Mouse (Mus musculus): ENCODE results near the gene Sae1. TPM values are rescaled to one million over a fixed set of nuclear protein-coding genes. Genes with fewer than 3 reads are reported as not detected.
A peak's percentile ranks its signal among the peaks of the same experiment; 100 is the strongest.
"Not testable (repeated sequence)": the region's sequence is repeated elsewhere in the genome, so short reads cannot be mapped to it uniquely, and the experiment has no call there.

Sae1 gene
- polyA plus RNA-seq, 1 experiment from 2014 or later = 282 TPM

DNA sequence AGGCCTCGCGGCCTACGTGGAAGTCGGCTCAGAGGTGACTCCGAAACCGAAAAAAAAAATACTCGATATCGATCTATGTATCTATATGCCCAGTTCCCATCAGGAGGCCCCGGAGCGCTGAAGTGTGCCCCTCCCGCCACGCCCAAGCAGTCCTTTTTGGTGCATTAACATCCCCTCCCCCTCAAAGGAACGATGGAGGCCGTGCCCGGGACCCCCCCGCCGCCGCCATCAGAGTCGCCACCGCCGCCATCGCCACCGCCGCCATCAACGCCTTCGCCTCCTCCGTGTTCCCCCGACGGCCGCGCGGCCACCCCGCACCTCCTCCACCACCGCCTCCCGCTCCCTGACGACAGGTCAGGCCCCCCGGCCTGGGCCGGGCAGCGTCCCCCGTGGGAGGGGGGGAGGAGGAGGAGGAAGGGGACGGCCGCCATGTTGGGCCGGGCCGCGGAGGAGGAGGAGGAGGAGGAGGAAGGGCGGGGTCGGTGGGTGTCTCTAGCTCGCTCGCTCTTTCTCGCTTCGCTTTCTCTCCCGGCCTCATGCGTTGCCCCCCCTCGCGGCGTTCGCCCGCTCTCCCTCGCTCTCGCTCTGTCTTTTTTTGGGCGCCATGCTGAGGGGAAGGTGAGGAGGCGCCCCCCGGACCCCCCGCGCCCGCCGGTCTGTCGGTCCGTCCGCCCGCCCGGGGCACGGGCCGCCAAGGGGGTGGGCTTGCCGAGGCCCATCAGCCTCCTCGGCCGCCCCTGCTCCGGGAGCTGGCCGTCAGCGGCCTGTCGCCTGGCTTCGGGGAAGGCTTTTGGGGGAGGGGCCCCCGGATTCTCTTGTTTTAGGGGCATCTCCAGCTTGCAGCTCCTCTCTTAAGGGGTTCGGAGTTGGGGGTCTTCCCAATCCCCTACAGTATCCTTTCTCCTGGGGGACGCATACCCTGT lies 13.3 kb upstream of the Sae1 start, which contains the start of gene Zc3h4:
Gene Zc3h4 (plus strand): TSS at position 222 of the 923 bp plus-strand sequence.
- H3K27ac ChIP-seq = peak within 1 kb of the TSS; percentile 100
- WGBS = under 1% methylated on average over 71 of the region's 85 CpGs
- H3K4me2 ChIP-seq = peak within 1 kb of the TSS; percentile 81
- H3K4me3 ChIP-seq = peak within 1 kb of the TSS; percentile 86
- peaks cover 34% of the 10 kb centered on the region for H3K4me1 ChIP-seq
- peak within 1 kb of the TSS; percentile 100 for H3K9ac ChIP-seq
- ATAC-seq (ENCODE audit: insufficient number of reproducible peaks, low FRiP score, low TSS enrichment, low read depth) = peak; percentile 53
- H3K36me3 ChIP-seq = no peaks in the 10 kb centered on the region
- no peaks in the 10 kb centered on the region for H3K27me3 ChIP-seq
- no peaks in the 10 kb centered on the region for H3K9me3 ChIP-seq

DNA sequence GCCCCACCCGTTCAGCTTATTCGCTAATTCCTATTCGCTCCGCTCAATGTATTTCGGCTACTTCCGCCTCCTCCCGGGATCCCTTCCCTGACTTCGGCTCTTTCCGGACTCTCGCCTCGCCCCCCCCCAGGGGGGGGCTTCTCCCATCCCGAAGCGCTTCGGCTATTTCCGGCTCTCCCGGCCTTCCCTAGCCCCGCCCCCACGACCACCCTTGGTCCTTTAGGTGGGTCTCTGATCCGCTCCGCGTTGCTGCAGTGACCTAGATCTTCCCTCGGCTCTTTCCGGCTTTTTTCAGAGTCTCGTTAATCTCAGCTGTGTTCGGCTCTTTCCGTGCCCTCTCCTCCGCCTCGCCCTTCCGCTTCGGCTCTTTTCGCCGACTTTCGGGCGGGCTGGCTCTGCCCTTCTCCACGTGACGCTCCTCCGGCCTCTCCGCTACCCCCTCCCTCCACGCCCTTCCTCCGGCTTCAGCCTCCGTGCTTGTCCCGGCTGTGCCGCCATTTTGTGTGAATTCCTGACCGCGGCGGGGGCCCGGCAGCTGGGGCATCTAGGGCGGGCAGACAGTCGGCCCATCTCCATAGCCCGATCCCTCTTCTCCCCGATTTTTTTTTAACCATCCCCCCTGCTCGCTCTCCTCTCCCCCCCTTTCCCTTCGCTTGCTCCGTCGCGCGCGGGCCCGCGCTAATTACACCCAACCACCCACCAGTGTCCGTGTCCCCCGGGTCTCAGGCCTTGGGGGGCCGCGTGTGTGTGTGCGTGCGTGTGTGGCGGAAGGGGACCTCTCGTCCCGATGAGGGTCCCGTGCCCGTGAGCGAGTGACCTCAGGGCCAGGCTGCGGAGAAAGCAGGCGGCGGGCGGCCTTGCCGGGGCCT lies 12.4 kb upstream of the Sae1 start:
- WGBS = under 1% methylated on average over 74 of the region's 77 CpGs
- Histone ChIP-seq H3K27ac (peak overlapping the region; percentile 100), H3K4me3 (peak overlapping the region; percentile 86), H3K9ac (peak overlapping the region; percentile 100), H3K4me2 (peak overlapping the region; percentile 81), H3K9me3 (no peaks in the 10 kb centered on the region), H3K36me3 (no peaks in the 10 kb centered on the region), H3K4me1 (peaks cover 25% of the 10 kb centered on the region), H3K27me3 (no peaks in the 10 kb centered on the region)
- ATAC-seq (ENCODE audit: insufficient number of reproducible peaks, low FRiP score, low TSS enrichment, low read depth) = peak; percentile 94

DNA sequence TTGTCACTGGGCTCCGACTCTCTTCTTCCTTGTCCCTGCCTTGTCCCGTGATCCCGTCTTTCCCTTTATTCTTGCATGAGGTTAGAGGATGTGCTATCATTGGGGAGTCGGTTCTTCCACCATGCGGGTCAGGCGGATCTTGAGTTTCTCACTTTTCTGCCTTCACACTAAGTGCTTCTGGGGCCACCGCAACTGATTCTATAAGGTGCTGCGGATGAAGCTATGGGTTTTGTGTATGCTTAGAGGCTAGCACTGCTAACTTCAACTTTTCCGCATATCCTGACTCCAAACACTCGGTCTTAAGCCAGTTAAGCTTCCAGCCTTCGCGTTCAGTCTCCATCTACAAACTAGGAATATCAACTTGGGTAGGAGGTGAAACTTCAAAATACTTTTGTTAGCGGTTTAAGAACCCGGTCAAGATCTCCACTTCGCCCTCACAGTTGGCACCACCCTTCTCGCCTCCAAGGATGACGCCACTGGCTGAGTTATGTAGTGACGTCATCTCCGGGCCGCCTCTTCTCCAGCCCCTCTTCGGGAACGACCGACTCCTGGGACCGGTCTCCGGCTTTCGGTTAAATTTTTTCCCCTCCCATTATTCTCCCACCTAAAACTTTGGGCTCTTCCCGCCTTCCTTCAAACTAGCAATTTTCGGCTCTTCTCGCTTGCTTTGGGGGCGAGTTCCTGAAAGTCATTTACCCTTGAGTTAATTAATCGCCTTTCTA lies 11.7 kb upstream of the Sae1 start:
- H3K36me3 ChIP-seq = no peaks in the 10 kb centered on the region
- H3K9ac ChIP-seq = peak overlapping the region; percentile 53
- H3K27ac ChIP-seq = peak overlapping the region; percentile 100
- ATAC-seq (ENCODE audit: insufficient number of reproducible peaks, low FRiP score, low TSS enrichment, low read depth) = peak; percentile 78
- H3K4me1 ChIP-seq = peaks cover 18% of the 10 kb centered on the region
- peak overlapping the region; percentile 81 for H3K4me2 ChIP-seq
- H3K27me3 ChIP-seq = no peaks in the 10 kb centered on the region
- WGBS = 1% methylated on average over 31 of the region's 31 CpGs
- H3K9me3 ChIP-seq = no peaks in the 10 kb centered on the region
- H3K4me3 ChIP-seq = peak overlapping the region; percentile 86

DNA sequence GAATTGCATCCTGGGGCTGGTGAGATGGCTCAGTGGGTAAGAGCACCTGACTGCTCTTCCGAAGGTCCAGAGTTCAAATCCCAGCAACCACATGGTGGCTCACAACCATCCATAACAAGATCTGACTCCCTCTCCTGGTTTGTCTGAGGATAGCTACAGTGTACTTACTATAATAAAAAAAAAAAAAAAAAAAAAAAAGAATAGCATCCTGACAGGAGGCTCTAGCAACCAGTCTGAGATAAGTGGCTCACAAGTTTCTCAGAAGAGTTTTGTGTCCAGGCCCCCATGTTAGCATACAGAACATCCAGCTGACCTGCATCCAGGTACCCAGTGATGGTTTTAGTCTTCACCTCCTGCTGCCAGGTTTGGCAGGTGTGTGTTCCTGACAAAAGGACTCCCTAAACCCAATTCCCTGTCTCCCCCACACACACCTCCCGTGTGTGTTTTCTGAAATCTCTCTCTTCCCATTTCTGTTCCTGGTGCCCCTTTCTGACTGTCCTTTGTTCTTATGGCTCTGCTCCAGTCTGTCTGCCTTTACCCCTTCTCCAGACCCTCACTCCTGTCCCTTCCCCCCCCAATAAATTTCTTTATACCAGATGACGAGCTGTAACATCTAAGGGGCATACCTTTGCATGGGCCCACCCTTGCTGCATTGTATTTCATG lies 10.9 kb upstream of the Sae1 start:
- Histone ChIP-seq H3K4me3 (peak overlapping the region; percentile 86), H3K9me3 (no peaks in the 10 kb centered on the region), H3K36me3 (no peaks in the 10 kb centered on the region), H3K27ac (peak overlapping the region; percentile 100), H3K9ac (peak overlapping the region; percentile 53), H3K4me1 (peaks cover 15% of the 10 kb centered on the region), H3K4me2 (peak overlapping the region; percentile 81), H3K27me3 (no peaks in the 10 kb centered on the region)
- ATAC-seq (ENCODE audit: insufficient number of reproducible peaks, low FRiP score, low TSS enrichment, low read depth) = no peak
- WGBS = 50% methylated on average over 3 of the region's 3 CpGs

DNA sequence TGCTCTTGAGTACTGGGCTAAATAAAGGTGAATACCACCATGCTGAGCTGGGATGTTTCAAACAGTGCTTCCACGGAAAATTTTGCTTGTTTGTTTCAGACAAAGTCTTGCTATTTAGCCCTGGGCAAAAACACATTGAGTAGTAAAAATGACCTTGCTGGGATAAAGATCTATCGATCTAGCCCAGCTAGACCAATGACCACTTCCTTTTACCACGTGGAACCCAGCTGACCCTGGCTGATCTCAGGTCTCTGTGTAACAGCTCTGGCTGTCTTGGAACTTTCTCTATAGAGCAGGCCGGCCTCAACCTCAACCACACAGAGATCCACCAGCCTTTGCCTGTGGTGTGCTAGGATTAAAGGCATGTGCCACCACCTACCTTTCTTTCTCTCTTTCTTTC lies 9.9 kb upstream of the Sae1 start:
- H3K4me3 ChIP-seq = no peak overlapping the region
- H3K36me3 ChIP-seq = no peaks in the 10 kb centered on the region
- no peak for ATAC-seq (ENCODE audit: insufficient number of reproducible peaks, low FRiP score, low TSS enrichment, low read depth)
- 74% methylated on average over 4 of the region's 4 CpGs for WGBS
- no peaks in the 10 kb centered on the region for H3K9me3 ChIP-seq
- H3K9ac ChIP-seq = no peak overlapping the region
- H3K27ac ChIP-seq = no peak overlapping the region
- H3K27me3 ChIP-seq = no peaks in the 10 kb centered on the region
- peaks cover 8% of the 10 kb centered on the region for H3K4me1 ChIP-seq
- no peak overlapping the region for H3K4me2 ChIP-seq

DNA sequence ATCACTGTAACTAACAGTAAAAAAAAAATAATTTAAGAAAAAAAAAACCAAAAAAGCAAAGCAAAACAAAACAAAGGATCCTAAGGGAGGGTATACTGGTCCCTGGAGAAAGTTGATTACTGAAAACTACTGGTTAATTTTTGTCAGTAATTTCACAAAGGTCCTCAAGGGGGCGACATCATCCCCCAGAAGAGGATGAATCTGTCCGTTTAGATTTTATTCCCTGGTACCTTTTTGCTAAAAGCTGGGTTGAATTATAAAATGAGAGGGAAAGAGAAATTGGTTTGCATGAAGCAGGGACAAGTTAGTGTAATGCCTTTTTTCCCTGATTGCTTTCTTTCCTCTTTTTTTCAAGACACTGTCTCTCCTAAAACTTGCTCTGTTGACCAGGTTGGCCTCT lies 8.3 kb upstream of the Sae1 start:
- no peak overlapping the region for H3K4me3 ChIP-seq
- H3K27ac ChIP-seq = no peak overlapping the region; the same call in 1 of the 2 replicates
- H3K27me3 ChIP-seq = no peaks in the 10 kb centered on the region
- no peak overlapping the region for H3K9ac ChIP-seq
- H3K9me3 ChIP-seq = no peaks in the 10 kb centered on the region
- no peak for ATAC-seq (ENCODE audit: insufficient number of reproducible peaks, low FRiP score, low TSS enrichment, low read depth)
- H3K4me2 ChIP-seq = no peak overlapping the region
- H3K4me1 ChIP-seq = peaks cover 8% of the 10 kb centered on the region
- no peaks in the 10 kb centered on the region for H3K36me3 ChIP-seq
- WGBS = 0% methylated on average over 2 of the region's 2 CpGs

DNA sequence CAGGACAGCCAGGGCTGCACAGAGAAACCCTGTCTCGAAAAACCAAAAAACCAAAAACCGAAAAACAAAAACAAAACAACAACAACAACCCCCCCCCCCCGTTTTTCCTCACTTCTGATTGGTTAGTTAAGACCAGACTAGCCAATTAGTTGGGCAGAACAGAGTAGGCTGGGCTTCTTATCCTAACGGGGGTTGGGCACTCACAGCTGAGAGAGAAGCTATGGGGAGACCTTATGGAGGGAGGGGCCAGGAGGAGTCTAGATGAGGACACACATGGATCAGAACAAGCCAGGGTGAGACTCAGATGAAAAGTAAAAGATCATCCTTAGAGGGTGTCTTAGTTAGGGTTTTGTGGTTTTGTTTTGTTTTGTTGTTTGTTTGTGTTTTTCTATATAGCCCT lies 5.3 kb upstream of the Sae1 start:
- Histone ChIP-seq H3K27ac (no peak overlapping the region), H3K4me3 (no peak overlapping the region)
- no peak for ATAC-seq (ENCODE audit: insufficient number of reproducible peaks, low FRiP score, low TSS enrichment, low read depth)

DNA sequence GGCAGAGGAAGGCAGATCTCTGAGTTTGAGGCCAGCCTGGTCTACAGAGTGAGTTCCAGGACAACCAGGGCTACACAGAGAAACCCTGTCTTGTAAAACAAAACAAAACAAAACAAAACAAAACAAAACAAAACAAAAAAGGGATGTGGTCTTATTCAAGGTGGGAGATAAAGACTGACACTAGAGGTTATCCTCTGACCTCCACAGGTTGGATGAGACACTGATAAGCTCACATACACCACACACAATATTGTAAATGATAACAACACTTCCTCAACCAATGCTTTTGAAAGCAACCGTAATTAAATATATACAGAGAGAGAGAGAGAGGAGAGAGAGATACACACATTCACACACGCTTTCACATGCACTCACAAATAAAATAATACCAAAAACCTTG lies 2.3 kb upstream of the Sae1 start:
- ATAC-seq (ENCODE audit: insufficient number of reproducible peaks, low FRiP score, low TSS enrichment, low read depth); H3K9me3 ChIP-seq; H3K4me3 ChIP-seq; H3K36me3 ChIP-seq; H3K27me3 ChIP-seq; H3K4me2 ChIP-seq; H3K27ac ChIP-seq; H3K9ac ChIP-seq: not testable (repeated sequence)
- H3K4me1 ChIP-seq = peaks cover 22% of the 10 kb centered on the region
- WGBS = 84% methylated on average over 2 of the region's 2 CpGs

More for the DNA sequence above, 5.3 kb upstream of the Sae1 start:
- no peaks in the 10 kb centered on the region for H3K9me3 ChIP-seq
- H3K4me2 ChIP-seq = no peak overlapping the region
- WGBS = 42% methylated on average over 4 of the region's 4 CpGs
- no peaks in the 10 kb centered on the region for H3K27me3 ChIP-seq
- peaks cover 4% of the 10 kb centered on the region for H3K4me1 ChIP-seq
- H3K9ac ChIP-seq = no peak overlapping the region
- no peaks in the 10 kb centered on the region for H3K36me3 ChIP-seq

DNA sequence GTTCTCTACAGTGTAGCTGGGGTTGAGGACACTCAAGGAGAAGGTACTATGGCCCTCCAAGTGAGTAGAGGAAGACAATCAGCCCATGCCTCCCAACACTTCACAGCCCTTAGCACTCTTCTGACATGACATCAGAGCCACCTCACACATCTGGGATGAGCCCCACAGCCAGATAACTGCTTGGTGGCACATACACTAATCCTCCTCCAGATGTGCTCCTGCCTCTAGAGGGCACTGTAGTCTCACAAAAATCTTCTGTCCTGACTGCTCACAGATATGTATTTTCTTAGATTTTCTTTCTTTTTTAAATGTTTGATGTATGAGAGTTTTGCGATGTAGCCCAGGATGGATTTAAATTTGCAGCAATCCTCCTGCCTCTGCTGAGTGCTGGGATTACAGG lies 11.1 kb downstream of the Sae1 start:
- H3K27ac ChIP-seq = no peak overlapping the region
- WGBS = 88% methylated on average over 1 of the region's 1 CpGs
- H3K9me3 ChIP-seq = no peaks in the 10 kb centered on the region
- H3K36me3 ChIP-seq = peaks cover 60% of the 10 kb centered on the region
- no peak overlapping the region for H3K9ac ChIP-seq
- H3K4me2 ChIP-seq = no peak overlapping the region
- H3K4me1 ChIP-seq = no peaks in the 10 kb centered on the region
- H3K27me3 ChIP-seq = no peaks in the 10 kb centered on the region
- H3K4me3 ChIP-seq = no peak overlapping the region
- ATAC-seq (ENCODE audit: insufficient number of reproducible peaks, low FRiP score, low TSS enrichment, low read depth) = no peak

DNA sequence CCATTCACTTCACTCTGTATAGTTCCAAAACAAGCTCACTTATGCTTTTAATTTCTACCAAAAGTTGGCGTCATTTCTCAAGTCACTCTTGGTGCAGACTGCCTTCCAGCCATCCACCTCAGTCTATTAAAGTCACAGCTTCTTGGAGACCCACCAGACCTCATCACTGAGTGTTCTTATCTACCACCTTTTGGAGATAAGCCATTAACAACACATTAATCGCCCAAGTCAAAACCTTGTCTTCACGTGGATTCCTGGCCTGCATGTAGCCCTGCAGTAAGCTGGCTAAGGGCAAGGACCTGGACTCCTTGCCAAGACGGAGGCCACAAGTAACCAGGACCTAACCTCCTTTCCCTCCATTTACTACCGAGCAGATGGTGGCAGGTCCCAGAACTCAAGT lies 12.6 kb downstream of the Sae1 start:
- H3K4me3 ChIP-seq = no peak overlapping the region
- no peaks in the 10 kb centered on the region for H3K4me1 ChIP-seq
- no peak overlapping the region for H3K4me2 ChIP-seq
- no peaks in the 10 kb centered on the region for H3K9me3 ChIP-seq
- no peak for ATAC-seq (ENCODE audit: insufficient number of reproducible peaks, low FRiP score, low TSS enrichment, low read depth)
- no peak overlapping the region for H3K9ac ChIP-seq
- 84% methylated on average over 5 of the region's 5 CpGs for WGBS
- no peak overlapping the region for H3K27ac ChIP-seq
- no peaks in the 10 kb centered on the region for H3K27me3 ChIP-seq
- H3K36me3 ChIP-seq = peaks cover 70% of the 10 kb centered on the region

DNA sequence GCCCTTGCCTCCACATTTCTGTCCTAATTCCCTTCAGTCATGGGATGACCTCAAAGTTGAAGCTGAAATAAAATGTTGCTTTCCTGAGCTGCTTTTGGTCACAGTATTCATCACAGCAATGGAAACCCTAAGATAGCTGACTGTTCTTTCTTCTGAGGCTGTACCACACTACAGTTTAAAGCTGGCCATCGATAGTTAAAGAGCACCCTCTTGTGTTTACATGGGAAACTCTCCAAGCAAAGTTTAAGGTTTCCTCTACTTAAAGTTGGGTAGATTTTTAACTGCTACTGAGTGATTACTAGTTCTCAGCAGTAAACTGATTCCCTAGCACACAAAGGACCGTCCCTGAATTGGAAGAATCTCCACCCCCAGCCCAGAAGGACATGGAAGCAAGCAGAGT lies 13.9 kb downstream of the Sae1 start:
- no peak overlapping the region for H3K9ac ChIP-seq
- H3K36me3 ChIP-seq = peaks cover 74% of the 10 kb centered on the region
- H3K4me1 ChIP-seq = no peaks in the 10 kb centered on the region
- H3K4me3 ChIP-seq = no peak overlapping the region
- WGBS = 52% methylated on average over 2 of the region's 2 CpGs
- no peaks in the 10 kb centered on the region for H3K9me3 ChIP-seq
- no peak overlapping the region for H3K4me2 ChIP-seq
- H3K27ac ChIP-seq = no peak overlapping the region
- H3K27me3 ChIP-seq = no peaks in the 10 kb centered on the region
- no peak for ATAC-seq (ENCODE audit: insufficient number of reproducible peaks, low FRiP score, low TSS enrichment, low read depth)

All from limb, embryonic 15.5 days (tissue).